Mouse (Mus musculus) left cerebral cortex, postnatal 14 days (tissue): ENCODE measurements at regions not wholly inside any gene's neighbourhood (a gene's known extent, or its start where the extent isn't known, plus 50 kb on each side); places are given as distances from the start of the nearest gene placed in this dataset.
A peak's percentile ranks its signal among the peaks of the same experiment; 100 is the strongest.

Experiments used
- DNase-seq, 2 experiments: peaks; one replicate each; pipeline ENCODE4 v3.0.0; 2021 to 2022; ENCODE audit warnings: low spot score in 2 of 2, mixed read lengths in 1 of 2
- intact Hi-C: fragments of 180-260 bp; cut with DNase I; formaldehyde crosslinking; loops from one replicate; pipeline ENCODE4 v1.15.1; 2025

DNA sequence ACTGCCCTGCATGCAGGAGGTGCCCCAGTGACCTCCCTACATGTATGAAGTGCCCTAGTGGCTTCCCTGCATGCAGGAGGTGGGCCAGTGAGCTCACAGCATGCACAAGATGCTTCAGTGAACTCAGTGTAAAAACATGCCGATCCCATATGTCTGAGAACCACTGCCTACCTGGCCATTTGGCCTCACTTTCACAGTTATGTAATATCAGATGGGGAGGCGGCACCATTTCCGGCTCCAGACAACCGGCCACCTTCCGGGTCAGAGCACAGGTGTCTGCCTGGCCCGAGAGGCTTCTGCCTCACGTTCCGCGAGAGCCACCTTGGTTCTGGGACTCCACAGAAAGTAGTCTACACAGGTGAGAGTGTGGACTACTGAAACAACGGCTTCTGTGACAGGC lies 156.2 kb upstream of the Stac start:
- DNase-seq, result no peak
- intact Hi-C loops, result no loop called here

DNA sequence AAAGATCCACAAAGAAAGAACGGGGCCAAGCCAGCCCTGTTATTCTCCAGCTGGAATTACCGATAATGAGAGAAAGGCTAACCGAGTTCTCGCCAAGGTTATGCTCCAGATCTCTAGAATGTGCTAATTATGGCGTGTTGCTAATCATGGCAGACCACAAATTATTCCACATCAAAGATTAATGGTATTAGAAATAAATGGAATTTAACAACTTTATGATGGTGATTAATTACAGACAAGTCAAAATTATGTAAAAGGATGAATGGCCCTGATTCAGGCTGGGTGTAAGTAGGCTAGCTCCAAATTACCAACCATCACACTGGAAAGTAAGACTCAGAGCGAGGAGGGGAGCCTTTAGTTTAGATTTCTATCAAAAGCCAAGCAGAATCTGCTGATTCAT lies 151.0 kb upstream of the Stac start:
- DNase-seq, result no peak
- intact Hi-C loops, result no loop called here

DNA sequence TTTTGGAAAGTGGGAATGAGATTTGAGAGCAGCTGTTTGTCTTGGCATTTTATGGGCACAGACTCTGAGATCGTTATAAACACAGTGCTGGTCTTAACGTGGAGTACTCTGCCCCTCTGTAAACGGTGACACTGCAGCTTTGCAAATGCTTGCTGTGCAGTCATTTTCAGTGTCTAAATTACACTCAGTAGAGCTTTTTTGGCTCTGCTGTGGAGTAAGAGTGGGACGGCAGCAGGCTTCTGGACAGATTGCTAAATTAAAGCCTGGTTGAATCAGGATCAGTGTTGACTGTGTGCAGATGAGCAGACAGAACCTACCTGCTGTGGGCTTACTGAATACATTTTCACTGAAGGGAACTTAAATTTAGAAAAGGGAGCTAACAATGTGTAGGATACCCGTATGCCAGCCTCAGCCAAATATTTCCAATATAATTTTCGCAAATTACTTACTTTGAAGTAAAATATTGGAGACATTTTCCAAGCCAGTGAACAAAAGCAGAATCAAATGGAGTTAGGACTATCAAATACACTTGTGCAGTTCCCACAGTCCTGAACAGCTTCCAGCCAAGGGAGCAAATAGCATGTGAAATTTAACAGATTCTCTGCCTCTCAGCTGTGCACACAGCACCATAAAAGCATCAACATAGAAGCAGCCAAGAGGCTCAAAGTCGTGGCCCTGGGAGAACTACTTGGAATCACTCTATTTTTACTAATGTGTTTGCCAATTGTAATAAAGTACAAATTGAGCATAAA lies 148.1 kb upstream of the Stac start:
- intact Hi-C loops, result no loop called here
- peak; percentile 57 to 62 for DNase-seq

DNA sequence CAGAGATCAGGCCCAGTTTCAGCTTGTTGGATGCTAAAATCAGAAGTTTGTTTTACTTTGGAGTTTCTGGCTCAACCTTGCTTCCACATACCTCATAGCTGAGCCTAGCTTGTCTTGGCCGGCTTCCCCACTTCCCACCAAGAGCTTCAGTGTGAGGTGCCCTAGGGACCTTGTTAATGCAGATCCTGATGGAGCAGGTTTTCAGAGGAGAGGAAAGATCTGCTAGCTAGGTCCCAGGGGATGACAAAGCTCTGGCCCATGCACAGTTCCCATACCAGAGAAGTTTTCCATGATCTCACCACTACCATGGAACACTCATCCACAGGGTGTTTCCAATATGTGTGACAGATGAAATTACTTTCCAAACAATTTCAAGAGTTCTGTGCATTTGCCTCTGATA lies 131.9 kb upstream of the Stac start:
- DNase-seq, result no peak
- intact Hi-C loops, result no loop called here

DNA sequence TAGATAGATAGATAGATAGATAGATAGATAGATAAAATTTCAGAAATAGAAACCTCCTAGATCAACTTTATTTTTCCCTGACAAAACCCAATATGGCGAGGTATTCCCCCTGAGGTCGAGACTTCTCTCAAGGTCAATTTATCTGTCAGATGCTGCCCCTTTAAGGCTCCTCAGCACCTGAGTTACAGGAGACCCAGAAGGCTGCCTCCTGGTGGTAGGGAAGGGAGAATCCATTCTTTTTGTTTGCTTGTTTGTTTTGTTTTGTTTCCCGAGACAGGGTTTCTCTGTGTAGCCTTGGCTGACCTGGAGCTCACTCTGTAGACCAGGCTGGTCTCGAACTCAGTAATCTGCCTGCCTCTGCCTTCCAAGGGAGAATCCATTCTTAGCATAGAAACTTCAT lies 127.3 kb upstream of the Stac start:
- DNase-seq, result no peak
- intact Hi-C loops, result no loop called here

GRCm38 (mm10) chr9:111804931-111805330 lies 114.8 kb upstream of the Stac start:
- intact Hi-C loops, result no loop called here
- DNase-seq, result peak in 1 of 2 experiments; percentile 5

DNA sequence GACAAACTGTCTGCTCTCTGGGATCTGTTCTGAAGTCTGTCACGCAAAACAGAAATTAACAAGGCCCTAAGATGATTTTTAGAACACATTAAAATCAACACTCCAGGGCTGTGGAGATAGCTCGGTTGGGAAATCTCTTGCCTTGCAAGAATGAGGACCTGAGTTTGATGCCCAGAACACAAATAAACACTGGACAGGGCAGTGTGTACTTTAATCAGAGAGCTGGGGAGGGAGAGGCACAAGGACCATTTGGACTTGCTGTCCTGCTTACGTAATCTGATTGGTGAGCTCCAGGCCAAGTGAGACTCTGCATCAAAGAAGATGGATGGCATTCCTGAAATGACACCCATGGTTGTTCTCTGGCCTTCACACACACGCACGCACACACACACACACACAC lies 111.2 kb upstream of the Stac start:
- intact Hi-C loops, result no loop called here

GRCm38 (mm10) chr9:111800869-111801268 lies 110.7 kb upstream of the Stac start:
- peak in 1 of 2 experiments; percentile 6 for DNase-seq
- intact Hi-C loops, result no loop called here

More for the DNA sequence above, 111.2 kb upstream of the Stac start:
- no peak for DNase-seq

GRCm38 (mm10) chr9:111778981-111779380 lies 88.8 kb upstream of the Stac start:
- intact Hi-C loops, result no loop called here
- no peak for DNase-seq

DNA sequence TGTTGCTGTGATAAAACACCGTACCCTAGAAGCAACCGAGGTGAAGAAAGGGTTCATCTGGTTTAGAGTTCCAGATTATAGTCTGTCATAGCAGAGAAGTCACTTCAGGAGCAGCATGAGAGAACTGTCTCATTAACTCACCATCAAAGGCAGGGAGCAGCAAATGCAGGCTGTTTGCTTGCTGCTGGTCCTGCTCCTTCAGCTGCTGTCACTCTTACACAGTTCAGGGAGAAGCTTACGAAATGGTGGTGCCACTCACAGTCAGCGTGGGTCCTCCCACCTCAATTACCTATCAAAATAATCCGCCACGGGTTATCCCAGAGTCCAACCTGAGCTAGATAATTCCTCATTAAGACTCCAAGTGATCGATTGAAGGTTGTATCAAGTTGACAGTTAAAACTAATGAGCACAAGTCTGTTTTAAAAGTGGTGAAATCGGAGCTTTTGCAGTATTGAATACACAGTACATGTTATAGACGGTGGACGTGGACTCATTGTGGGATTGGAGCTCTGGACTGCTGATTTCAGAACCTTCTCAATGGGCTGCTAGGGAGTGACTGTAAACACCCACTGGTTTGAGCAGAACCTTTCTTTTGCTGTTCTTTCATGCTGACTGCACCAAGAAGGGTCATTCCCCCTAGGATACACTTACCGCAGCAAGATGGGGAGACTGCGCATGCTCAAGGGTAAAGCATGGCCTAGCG lies 87.4 kb upstream of the Stac start:
- DNase-seq, result no peak
- intact Hi-C loops, result no loop called here

GRCm38 (mm10) chr9:111774229-111774628 lies 84.1 kb upstream of the Stac start:
- intact Hi-C loops, result no loop called here
- peak; percentile 26 to 30 for DNase-seq

DNA sequence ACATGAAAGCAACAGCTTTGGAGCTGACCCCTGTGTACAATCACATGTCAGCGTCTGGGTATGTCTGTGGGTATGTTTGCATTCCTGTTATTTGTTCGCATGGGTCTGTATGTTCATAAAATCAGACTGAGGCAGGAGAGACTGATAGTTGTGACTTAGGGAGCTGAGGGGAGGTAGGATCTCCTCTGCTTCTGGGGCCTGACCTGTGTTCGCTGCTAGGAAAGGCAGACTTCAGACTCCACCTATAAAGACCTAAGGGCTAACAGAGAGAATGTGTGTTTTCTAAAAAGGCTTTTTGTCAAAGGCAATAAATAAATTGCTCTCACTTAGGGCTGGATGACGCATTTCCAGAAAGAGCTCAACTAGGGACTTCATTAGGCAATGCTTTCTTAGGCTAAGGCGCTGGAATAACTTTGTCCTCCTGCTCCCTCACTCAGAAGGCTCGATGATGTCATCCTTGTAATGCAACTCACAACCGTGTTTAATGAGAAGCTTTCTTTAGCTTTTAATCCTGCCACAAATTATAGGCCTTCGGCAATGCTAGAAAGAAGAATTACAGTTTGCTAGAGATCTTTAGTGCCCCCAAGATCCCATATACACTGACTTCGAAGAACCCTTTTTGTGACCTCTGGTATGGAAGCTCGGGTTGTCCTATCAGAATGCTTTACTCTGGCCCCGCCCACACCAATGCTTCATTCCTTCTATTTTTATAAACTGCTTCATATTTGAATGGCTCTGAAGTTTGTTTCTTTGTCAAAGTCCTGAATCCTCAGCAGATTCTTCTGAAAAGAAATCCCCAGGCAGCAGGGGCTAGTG lies 72.7 kb upstream of the Stac start:
- intact Hi-C loops, result no loop called here

GRCm38 (mm10) chr9:111755235-111755634 lies 65.1 kb upstream of the Stac start:
- intact Hi-C loops, result no loop called here
- peak in 1 of 2 experiments; percentile 7 for DNase-seq

More for the DNA sequence above, 72.7 kb upstream of the Stac start:
- no peak for DNase-seq

DNA sequence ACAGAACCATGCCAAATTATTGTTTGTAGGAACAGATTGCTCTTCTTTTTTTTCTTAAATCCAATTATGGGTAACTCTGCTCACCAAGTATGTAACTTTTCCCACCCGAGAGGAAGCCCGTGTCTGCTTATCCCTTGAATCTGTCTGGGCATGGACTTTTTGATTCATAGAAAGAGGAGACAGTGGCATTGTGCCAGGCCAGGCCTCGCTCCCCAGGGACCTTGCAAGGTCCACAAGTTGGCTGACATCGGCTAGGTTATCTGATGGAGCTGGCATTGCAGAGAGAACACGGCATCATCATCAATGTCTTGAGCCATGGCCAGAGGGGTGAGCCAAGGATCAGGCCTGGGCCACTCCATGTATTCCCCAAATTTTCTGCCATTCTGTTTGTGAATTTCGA lies 56.0 kb upstream of the Stac start:
- intact Hi-C loops, result no loop called here
- DNase-seq, result no peak

- no peak for DNase-seq
These were observed 55.1 kb upstream of the Stac start for GRCm38 (mm10) chr9:111745206-111745605.

More at GRCm38 (mm10) chr9:111745206-111745605, 55.1 kb upstream of the Stac start:
- intact Hi-C loops, result no loop called here
